Mouse (Mus musculus): ENCODE measurements around the gene Tstd1.

DNA sequence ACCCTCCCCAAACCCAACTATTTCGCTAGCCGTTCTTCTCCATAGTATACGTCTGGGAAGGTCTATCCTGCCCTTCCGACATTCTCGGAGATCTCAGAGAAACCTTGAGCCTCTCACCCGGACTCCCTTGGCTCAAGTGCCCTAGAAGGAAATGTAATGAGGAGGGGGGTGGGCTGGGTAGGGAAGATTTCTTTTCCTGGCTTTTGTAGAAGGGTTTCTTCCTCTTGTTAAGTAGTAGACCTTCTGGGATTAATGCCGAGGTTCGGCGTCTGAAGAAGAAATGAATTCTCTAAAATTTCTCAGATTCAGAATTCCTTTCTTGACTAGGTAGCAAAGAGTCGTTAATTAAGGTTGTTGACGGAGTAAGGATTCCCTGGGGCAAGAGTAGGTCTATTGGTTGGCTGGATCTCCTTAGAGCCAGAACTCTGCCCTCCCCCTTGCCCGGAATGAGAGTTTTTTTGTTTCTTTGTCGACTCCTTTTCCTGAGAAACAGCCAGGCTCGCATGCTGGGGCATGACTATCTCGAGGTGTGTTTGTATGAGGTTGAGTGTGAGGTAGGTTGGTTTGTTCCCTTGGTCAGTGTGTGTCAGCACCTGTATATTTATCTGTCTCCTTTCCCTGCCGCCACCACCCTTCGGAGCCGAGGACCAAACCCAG, 19.5 kb downstream of the Tstd1 start:
- TF ChIP-seq CTCF (IDR thresholded peaks at IDR 0.05) (no peak), EP300 (IDR thresholded peaks at IDR 0.05) (no peak)

Data from lung, postnatal 0 days (tissue).